Mouse (Mus musculus) erythroid progenitor cell, adult 5-6 weeks (primary cell): ENCODE results near the gene Ces1c. TPM values are rescaled to one million over a fixed set of nuclear protein-coding genes. Genes with fewer than 3 reads are reported as not detected.

Experiments
- ATAC-seq: replicated peaks from 2 replicates; pipeline ENCODE4 v1.8.0; 2016; ENCODE audit warnings: moderate number of reproducible peaks, mild to moderate bottlenecking, moderate TSS enrichment, inconsistent platforms; ENCODE audit not compliant: poor library complexity, low FRiP score, severe bottlenecking
- total RNA-seq, 2 experiments: library from RNA; stranded (forward) in 1 of 2; stranded (reverse) in 1 of 2; fragments of 150-400 nt in 1 of 2; fragments of 186-747, 209-891 nt in 1 of 2; gene quantifications; 2 replicates each; pipeline versions ENCODE4 v1.2.3 to v1.2.4; 2015 to 2017; ENCODE audit warnings: low replicate concordance in 2 of 2

The Ces1c gene
- total RNA-seq (2015; ENCODE audit: low replicate concordance) (2.5 TPM in 1 of 2 replicates, not detected in the other), total RNA-seq (2017; ENCODE audit: low replicate concordance) (not detected in 2 replicates)

GRCm38 (mm10) chr8:93131233-93131980 lies at the start of gene Ces1c:
TSS of gene Ces1c (minus strand) at chr8:93131283.
- ATAC-seq: no peak

- no peak for ATAC-seq
These were observed 49.6 kb upstream of the Ces1c start for GRCm38 (mm10) chr8:93180581-93181129.

- ATAC-seq: no peak
These were observed 45.5 kb upstream of the Ces1c start for GRCm38 (mm10) chr8:93176593-93176992.

GRCm38 (mm10) chr8:93174554-93174953 lies 43.5 kb upstream of the Ces1c start:
- ATAC-seq: no peak

GRCm38 (mm10) chr8:93171846-93172590 lies 40.9 kb upstream of the Ces1c start:
- no peak for ATAC-seq

GRCm38 (mm10) chr8:93163363-93163762 lies 32.3 kb upstream of the Ces1c start:
- no peak for ATAC-seq

GRCm38 (mm10) chr8:93151401-93151800 lies 20.3 kb upstream of the Ces1c start:
- ATAC-seq: no peak

GRCm38 (mm10) chr8:93147331-93147730 lies 16.2 kb upstream of the Ces1c start:
- no peak for ATAC-seq

- no peak for ATAC-seq
These were observed 9.6 kb upstream of the Ces1c start for GRCm38 (mm10) chr8:93140696-93141095.

GRCm38 (mm10) chr8:93132196-93132595 lies 1.1 kb upstream of the Ces1c start:
- ATAC-seq: no peak

- ATAC-seq: no peak
These were observed 4.6 kb downstream of the Ces1c start for GRCm38 (mm10) chr8:93126476-93126875.

GRCm38 (mm10) chr8:93122005-93122404 lies 9.1 kb downstream of the Ces1c start:
- ATAC-seq: no peak

GRCm38 (mm10) chr8:93095376-93095775 lies 35.7 kb downstream of the Ces1c start:
- no peak for ATAC-seq

GRCm38 (mm10) chr8:93091324-93091723 lies 39.8 kb downstream of the Ces1c start:
- no peak for ATAC-seq

GRCm38 (mm10) chr8:93088686-93089122 lies 42.4 kb downstream of the Ces1c start:
- ATAC-seq: no peak

GRCm38 (mm10) chr8:93088193-93088592 lies 42.9 kb downstream of the Ces1c start:
- no peak for ATAC-seq

GRCm38 (mm10) chr8:93079887-93080286 lies 51.2 kb downstream of the Ces1c start, which contains the start of gene Ces1b:
TSS of gene Ces1b (minus strand) at chr8:93080017.
- ATAC-seq: no peak

GRCm38 (mm10) chr8:93075251-93075650 lies 55.8 kb downstream of the Ces1c start:
- ATAC-seq: no peak

GRCm38 (mm10) chr8:93063416-93064117 lies 67.5 kb downstream of the Ces1c start:
- no peak for ATAC-seq

- no peak for ATAC-seq
These were observed 71.9 kb downstream of the Ces1c start for GRCm38 (mm10) chr8:93059185-93059584.
